Comparison of ENCODE assay signal across 14 mouse cellular contexts in genomic region chr2:165946046-165946564, GRCm38 (mm10).
"Had no signal": no experiment of that assay in that cellular context is flagged by ENCODE, and none has a peak within 500 bp of the region (broad histone marks: within the 10 kb centered on the region; RNA-seq: fewer than 3 reads in every experiment).

No protein-coding gene starts in this region.

- H3K4me3 ChIP-seq: kidney, embryonic 15.5 days; left cerebral cortex, adult 2 months; limb, embryonic 15.5 days; liver, embryonic 13.5 days; midbrain, embryonic 13.5 days; neural tube, embryonic 12.5 days had no signal

- H3K36me3 ChIP-seq: kidney, embryonic 15.5 days; limb, embryonic 15.5 days; liver, embryonic 13.5 days; midbrain, embryonic 13.5 days; neural tube, embryonic 12.5 days had no signal

- H3K9ac ChIP-seq: kidney, embryonic 15.5 days; limb, embryonic 15.5 days; liver, embryonic 13.5 days; midbrain, embryonic 13.5 days; neural tube, embryonic 12.5 days had no signal

- DNase-seq: kidney, adult 2 months; kidney, postnatal 14 days; liver, embryonic 13.5 days; lung, adult 18-20 months; retina, postnatal 1 day; right cerebral cortex, postnatal 4 days; thymus, adult 18-20 months; thymus, postnatal 14 days had no signal

- ATAC-seq: intestine, embryonic 16.5 days; midbrain, embryonic 13.5 days had no signal

- H3K4me2 ChIP-seq: kidney, embryonic 15.5 days; limb, embryonic 15.5 days; midbrain, embryonic 13.5 days; neural tube, embryonic 12.5 days had no signal

- H3K9me3 ChIP-seq: kidney, embryonic 15.5 days; limb, embryonic 15.5 days; liver, embryonic 13.5 days; midbrain, embryonic 13.5 days; neural tube, embryonic 12.5 days had no signal

- H3K27me3 ChIP-seq: kidney, embryonic 15.5 days; limb, embryonic 15.5 days; liver, embryonic 13.5 days; midbrain, embryonic 13.5 days; neural tube, embryonic 12.5 days had no signal

- H3K27ac ChIP-seq: kidney, embryonic 15.5 days; left cerebral cortex, adult 2 months; limb, embryonic 15.5 days; midbrain, embryonic 13.5 days; neural tube, embryonic 12.5 days had no signal

- H3K4me1 ChIP-seq: limb, embryonic 15.5 days; midbrain, embryonic 13.5 days; neural tube, embryonic 12.5 days had no signal
